Mouse (Mus musculus): ENCODE results near the gene Tex21. TPM values are rescaled to one million over a fixed set of nuclear protein-coding genes. Genes with fewer than 3 reads are reported as not detected.

Tex21 gene
- polyA plus RNA-seq, 1 experiment = 60.2 TPM

DNA sequence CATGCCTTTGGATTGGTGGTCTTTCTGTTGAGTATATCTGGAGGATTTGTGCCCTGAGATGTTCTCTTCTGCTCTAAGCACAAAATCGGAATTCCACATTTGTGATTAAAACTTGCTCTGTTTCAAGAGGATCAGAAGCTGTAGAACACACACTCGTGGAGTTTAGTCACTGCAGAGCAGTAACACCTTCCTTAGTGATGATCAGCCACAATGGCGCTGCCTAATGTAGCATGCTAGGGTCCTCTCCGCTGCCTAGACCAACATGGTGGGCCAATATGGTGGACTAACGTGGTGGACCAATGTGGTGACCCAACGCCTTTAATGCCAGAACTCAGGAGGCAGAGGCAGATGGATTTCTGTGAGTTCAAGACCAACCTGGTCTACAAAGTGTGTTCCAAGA, 63.7 kb downstream of the Tex21 start:
- Histone ChIP-seq H3K4me3 (ENCODE audit: control insufficient read depth, low read depth, low read length) (no peak overlapping the region), H3K4me1 (ENCODE audit: control insufficient read depth, insufficient read depth, low read length) (no peaks in the 10 kb centered on the region; the same call in 1 of the 2 replicates), H3K27ac (ENCODE audit: control insufficient read depth, insufficient read depth, low read depth, low read length) (no peak overlapping the region), H3K27me3 (ENCODE audit: control insufficient read depth, insufficient read depth, low read length) (no peaks in the 10 kb centered on the region), H3K36me3 (ENCODE audit: control insufficient read depth, insufficient read depth, low read length) (no peaks in the 10 kb centered on the region)
- no peak for TF ChIP-seq POLR2A (IDR thresholded peaks at IDR 0.05; ENCODE audit: control insufficient read depth, low read depth, low read length)
- TF ChIP-seq CTCF (IDR thresholded peaks at IDR 0.05; ENCODE audit: control insufficient read depth, insufficient read depth, insufficient replicate concordance, low read depth, low read length) = no peak

DNA sequence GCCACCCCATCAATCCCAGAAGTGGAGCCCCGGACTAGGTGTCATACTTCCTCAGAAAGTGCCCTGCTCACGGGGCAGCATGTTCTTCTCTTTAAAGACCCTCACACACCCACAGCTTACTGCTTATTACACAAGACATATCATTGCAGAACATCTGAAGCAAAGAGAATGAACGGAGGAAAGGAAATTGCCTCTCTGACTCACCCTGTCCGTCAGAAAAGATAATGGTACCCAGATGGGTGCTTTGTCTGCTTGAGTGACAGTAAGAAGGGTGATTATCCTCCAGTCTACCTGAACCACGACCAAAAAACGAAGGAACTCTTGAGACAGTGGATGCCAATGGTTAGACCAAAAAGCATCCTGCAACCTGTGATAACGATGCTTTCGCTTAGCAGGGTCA, 65.1 kb downstream of the Tex21 start:
- Histone ChIP-seq H3K27me3 (ENCODE audit: control insufficient read depth, insufficient read depth, low read length) (no peaks in the 10 kb centered on the region), H3K27ac (ENCODE audit: control insufficient read depth, insufficient read depth, low read depth, low read length) (no peak overlapping the region), H3K36me3 (ENCODE audit: control insufficient read depth, insufficient read depth, low read length) (no peaks in the 10 kb centered on the region), H3K4me1 (ENCODE audit: control insufficient read depth, insufficient read depth, low read length) (peaks cover 9% of the 10 kb centered on the region), H3K4me3 (ENCODE audit: control insufficient read depth, low read depth, low read length) (no peak overlapping the region)
- no peak for TF ChIP-seq CTCF (IDR thresholded peaks at IDR 0.05; ENCODE audit: control insufficient read depth, insufficient read depth, insufficient replicate concordance, low read depth, low read length)
- TF ChIP-seq POLR2A (IDR thresholded peaks at IDR 0.05; ENCODE audit: control insufficient read depth, low read depth, low read length) = no peak

DNA sequence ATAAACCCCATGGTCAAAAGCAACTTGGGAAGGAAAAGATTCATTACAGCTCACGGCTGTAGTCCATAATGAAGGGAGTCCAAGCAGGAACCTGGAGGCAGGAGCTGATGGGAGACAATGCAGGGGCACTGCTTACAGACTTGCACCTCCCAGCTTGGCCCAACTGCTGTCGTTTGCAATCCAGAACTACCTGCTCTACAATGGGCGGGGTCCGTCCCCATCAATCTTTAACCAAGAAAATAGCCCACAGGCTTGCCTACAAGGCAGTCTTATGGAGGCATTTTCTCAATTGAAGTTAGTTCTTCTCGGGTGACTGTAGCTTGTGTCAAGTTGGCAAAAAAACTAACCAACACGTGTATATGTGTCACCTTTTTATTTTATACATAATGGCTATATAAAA, 66.1 kb downstream of the Tex21 start:
- TF ChIP-seq POLR2A (IDR thresholded peaks at IDR 0.05; ENCODE audit: control insufficient read depth, low read depth, low read length) (no peak), CTCF (IDR thresholded peaks at IDR 0.05; ENCODE audit: control insufficient read depth, insufficient read depth, insufficient replicate concordance, low read depth, low read length) (no peak)
- Histone ChIP-seq H3K4me3 (ENCODE audit: control insufficient read depth, low read depth, low read length) (no peak overlapping the region), H3K27ac (ENCODE audit: control insufficient read depth, insufficient read depth, low read depth, low read length) (no peak overlapping the region), H3K4me1 (ENCODE audit: control insufficient read depth, insufficient read depth, low read length) (peaks cover 9% of the 10 kb centered on the region), H3K36me3 (ENCODE audit: control insufficient read depth, insufficient read depth, low read length) (no peaks in the 10 kb centered on the region), H3K27me3 (ENCODE audit: control insufficient read depth, insufficient read depth, low read length) (no peaks in the 10 kb centered on the region)

DNA sequence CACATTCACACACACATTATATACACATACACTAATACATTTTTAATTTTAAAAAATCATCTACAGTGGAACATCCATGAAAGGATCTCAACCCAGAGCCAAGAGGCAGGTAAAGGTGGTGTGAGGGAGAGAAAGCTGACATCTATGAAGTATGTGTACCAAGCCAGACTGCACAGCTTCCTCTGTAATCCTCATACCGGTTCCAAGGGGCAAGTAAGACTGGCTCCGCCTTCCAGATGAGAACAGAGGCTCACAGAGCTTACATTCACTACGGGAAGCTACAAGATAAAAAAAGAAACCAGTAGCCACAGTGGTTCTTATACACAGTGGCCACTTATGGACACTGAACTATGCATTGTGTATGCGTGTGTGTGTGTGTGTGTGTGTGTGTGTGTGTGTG, 67.0 kb downstream of the Tex21 start:
- no peaks in the 10 kb centered on the region for H3K36me3 ChIP-seq (ENCODE audit: control insufficient read depth, insufficient read depth, low read length)
- no peak overlapping the region for H3K4me3 ChIP-seq (ENCODE audit: control insufficient read depth, low read depth, low read length)
- TF ChIP-seq POLR2A (IDR thresholded peaks at IDR 0.05; ENCODE audit: control insufficient read depth, low read depth, low read length) (no peak), CTCF (IDR thresholded peaks at IDR 0.05; ENCODE audit: control insufficient read depth, insufficient read depth, insufficient replicate concordance, low read depth, low read length) (no peak)
- no peaks in the 10 kb centered on the region for H3K27me3 ChIP-seq (ENCODE audit: control insufficient read depth, insufficient read depth, low read length)
- H3K27ac ChIP-seq (ENCODE audit: control insufficient read depth, insufficient read depth, low read depth, low read length) = no peak overlapping the region
- peaks cover 9% of the 10 kb centered on the region for H3K4me1 ChIP-seq (ENCODE audit: control insufficient read depth, insufficient read depth, low read length)

DNA sequence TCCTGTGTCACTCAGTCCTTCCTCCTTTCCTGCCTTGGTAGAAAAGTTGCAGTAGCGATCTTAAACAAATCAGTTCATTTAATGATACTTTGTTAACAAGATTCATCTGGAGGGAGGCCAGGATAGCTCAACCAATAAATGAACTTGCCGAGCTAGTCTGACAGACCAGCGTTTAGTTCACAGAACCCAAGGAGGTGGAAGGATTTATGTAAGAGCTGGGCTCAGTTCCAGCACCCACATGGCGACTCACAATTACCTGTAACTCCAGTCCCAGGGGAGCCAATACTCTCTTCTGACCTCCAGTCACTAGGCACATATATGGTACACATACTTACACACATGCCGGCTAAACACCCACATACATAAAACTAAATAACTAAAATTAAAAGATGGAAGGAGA, 67.5 kb downstream of the Tex21 start:
- Histone ChIP-seq H3K27ac (ENCODE audit: control insufficient read depth, insufficient read depth, low read depth, low read length) (no peak overlapping the region), H3K4me1 (ENCODE audit: control insufficient read depth, insufficient read depth, low read length) (peaks cover 9% of the 10 kb centered on the region), H3K27me3 (ENCODE audit: control insufficient read depth, insufficient read depth, low read length) (no peaks in the 10 kb centered on the region), H3K36me3 (ENCODE audit: control insufficient read depth, insufficient read depth, low read length) (no peaks in the 10 kb centered on the region), H3K4me3 (ENCODE audit: control insufficient read depth, low read depth, low read length) (no peak overlapping the region)
- TF ChIP-seq CTCF (IDR thresholded peaks at IDR 0.05; ENCODE audit: control insufficient read depth, insufficient read depth, insufficient replicate concordance, low read depth, low read length) (no peak), POLR2A (IDR thresholded peaks at IDR 0.05; ENCODE audit: control insufficient read depth, low read depth, low read length) (no peak)

DNA sequence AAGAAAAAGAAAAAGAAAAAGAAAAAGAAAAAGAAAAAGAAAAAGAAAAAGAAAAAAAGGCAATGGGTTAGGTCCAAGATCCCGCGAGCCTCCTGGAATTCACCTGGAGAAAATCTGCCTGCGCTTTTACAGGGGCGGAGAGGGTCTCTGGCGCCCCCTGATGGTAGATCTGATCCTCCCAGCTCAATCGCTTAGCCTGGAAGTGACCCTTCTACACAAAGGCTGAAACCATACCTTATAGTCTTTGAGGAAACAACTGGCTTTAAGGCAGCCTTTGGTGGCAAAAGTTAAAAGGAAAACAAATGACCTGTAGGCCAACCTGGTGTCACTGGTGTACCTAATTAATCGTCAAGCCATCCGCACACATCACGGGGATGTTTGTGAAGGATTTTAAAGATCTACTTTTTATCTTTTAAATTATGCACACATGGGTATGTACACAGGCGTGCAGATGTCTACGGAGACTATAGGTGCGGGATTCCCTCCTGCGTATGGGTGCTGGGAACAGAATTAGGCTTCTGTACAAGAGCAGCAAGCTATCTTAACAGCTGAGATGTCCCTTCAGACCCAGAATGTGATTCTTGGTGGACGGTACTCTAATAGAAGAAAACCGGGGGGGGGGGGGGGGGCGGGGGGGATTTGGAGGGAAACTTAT, 68.6 kb downstream of the Tex21 start:
- TF ChIP-seq POLR2A (IDR thresholded peaks at IDR 0.05; ENCODE audit: control insufficient read depth, low read depth, low read length) (no peak), CTCF (IDR thresholded peaks at IDR 0.05; ENCODE audit: control insufficient read depth, insufficient read depth, insufficient replicate concordance, low read depth, low read length) (peak; percentile 75)
- Histone ChIP-seq H3K4me1 (ENCODE audit: control insufficient read depth, insufficient read depth, low read length) (peaks cover 9% of the 10 kb centered on the region), H3K27ac (ENCODE audit: control insufficient read depth, insufficient read depth, low read depth, low read length) (no peak overlapping the region), H3K27me3 (ENCODE audit: control insufficient read depth, insufficient read depth, low read length) (no peaks in the 10 kb centered on the region), H3K4me3 (ENCODE audit: control insufficient read depth, low read depth, low read length) (no peak overlapping the region), H3K36me3 (ENCODE audit: control insufficient read depth, insufficient read depth, low read length) (no peaks in the 10 kb centered on the region)

DNA sequence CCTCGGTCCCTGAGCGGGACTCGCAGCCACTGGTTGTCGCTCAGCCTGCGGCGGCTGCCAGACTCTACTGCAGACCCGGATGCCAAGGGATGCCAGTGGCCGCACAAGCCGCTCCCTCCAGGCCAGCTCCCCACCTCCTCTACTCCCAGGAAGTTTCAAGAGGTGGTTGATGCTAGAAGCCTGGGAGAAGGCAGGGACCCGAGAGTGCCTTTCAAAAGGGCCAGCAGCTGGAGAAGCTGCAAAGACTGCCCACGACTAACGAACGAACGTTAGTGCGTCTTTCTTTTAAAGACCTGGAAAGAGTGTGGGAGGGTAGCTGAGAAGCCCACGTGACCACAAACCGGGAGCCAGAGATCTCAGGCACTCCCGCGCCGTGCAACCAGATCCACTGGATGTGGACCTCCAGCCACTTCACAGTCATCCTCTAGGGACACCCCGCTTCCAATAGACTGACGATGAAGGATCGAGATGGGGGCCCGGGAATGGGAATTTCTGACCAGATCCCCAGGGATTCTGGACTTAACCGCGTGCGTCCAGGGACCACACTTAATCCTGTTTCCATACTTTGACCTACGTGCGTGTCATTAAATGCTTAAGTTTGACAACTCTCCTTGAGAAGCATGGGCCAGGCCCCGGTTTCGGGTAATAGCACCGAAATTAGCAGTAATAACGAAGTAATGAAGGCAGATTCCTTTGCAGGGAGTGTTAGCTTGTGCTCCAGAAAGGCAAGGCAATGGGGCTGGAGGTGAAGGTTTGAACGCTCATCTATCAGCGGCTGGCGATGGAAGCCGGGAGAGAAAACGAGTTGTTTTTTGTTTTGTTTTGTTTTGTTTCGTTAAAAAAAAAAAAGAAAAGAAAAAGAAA, 69.3 kb downstream of the Tex21 start, which contains the start of gene Esr2:
Gene Esr2 (minus strand): TSS at position 260 of the 864 bp plus-strand sequence.
- Histone ChIP-seq H3K4me1 (ENCODE audit: control insufficient read depth, insufficient read depth, low read length) (peaks cover 9% of the 10 kb centered on the region), H3K27ac (ENCODE audit: control insufficient read depth, insufficient read depth, low read depth, low read length) (no peak within 1 kb of the TSS), H3K36me3 (ENCODE audit: control insufficient read depth, insufficient read depth, low read length) (no peaks in the 10 kb centered on the region), H3K4me3 (ENCODE audit: control insufficient read depth, low read depth, low read length) (peak within 1 kb of the TSS; percentile 41), H3K27me3 (ENCODE audit: control insufficient read depth, insufficient read depth, low read length) (no peaks in the 10 kb centered on the region)
- TF ChIP-seq CTCF (IDR thresholded peaks at IDR 0.05; ENCODE audit: control insufficient read depth, insufficient read depth, insufficient replicate concordance, low read depth, low read length) (no peak), POLR2A (IDR thresholded peaks at IDR 0.05; ENCODE audit: control insufficient read depth, low read depth, low read length) (no peak)

All from testis, adult 2 months (tissue).